Mouse (Mus musculus): ENCODE measurements around the gene Kcnq1. TPM values are rescaled to one million over a fixed set of nuclear protein-coding genes. Genes with fewer than 3 reads are reported as not detected.
A peak's percentile ranks its signal among the peaks of the same experiment; 100 is the strongest.

Gene Kcnq1
- total and polyA plus RNA-seq, 3 experiments, result not detected

GRCm38 (mm10) chr7:143082024-143082423 is 24.1 kb upstream of the Kcnq1 start:
- no peaks in the 10 kb centered on the region for H3K9me3 ChIP-seq (replicated peaks; ENCODE audit: low read length)
- H3K9ac ChIP-seq (ENCODE audit: insufficient read depth, low read depth), result no peak overlapping the region
- no peak overlapping the region for H3K4me3 ChIP-seq (replicated peaks in 1 of 3; ENCODE audit: low read depth in 2 of 3, low read length in 2 of 3, poor library complexity in 1 of 3)
- H3K27me3 ChIP-seq (replicated peaks), result no peaks in the 10 kb centered on the region
- peaks cover 10 to 37% of the 10 kb centered on the region in 2 experiments for H3K4me1 ChIP-seq (ENCODE audit: control insufficient read depth in 1 of 2, insufficient read depth in 2 of 2)
- no peak overlapping the region for H3K27ac ChIP-seq (ENCODE audit: insufficient read depth, low read depth)
- H3K36me3 ChIP-seq (replicated peaks in 1 of 2; ENCODE audit: control insufficient read depth in 1 of 2, insufficient read depth in 1 of 2, low read length in 1 of 2), result peaks cover 0 to 5% of the 10 kb centered on the region in 2 experiments
- dilution Hi-C loops (cut with MboI; ENCODE audit: extremely low pct_ligation_motif_present, extremely low pct_unique_long_range_greater_than_20kb, low sequenced_read_pairs), result no loop called here
- no peaks in the 10 kb centered on the region for H3K79me2 ChIP-seq (replicated peaks; ENCODE audit: control insufficient read depth, extremely low read depth, insufficient read depth, poor library complexity, severe bottlenecking)
- no peak overlapping the region for H3K4me2 ChIP-seq (ENCODE audit: insufficient read depth, low read depth, poor library complexity, severe bottlenecking)
- TF ChIP-seq TCF12 (IDR thresholded peaks at IDR 0.05; ENCODE audit: low read depth, low read length) (no peak), EP300 (IDR thresholded peaks at IDR 0.05; ENCODE audit: low read length) (no peak), GABPA (IDR thresholded peaks at IDR 0.05; ENCODE audit: insufficient replicate concordance, low read depth, low read length) (no peak), E2F4 (IDR thresholded peaks at IDR 0.05; ENCODE audit: insufficient replicate concordance, low read depth, low read length) (no peak), ETS1 (conservative IDR thresholded peaks at IDR 0.05; ENCODE audit: low read depth, low read length) (peak; percentile 32; the same call in 1 of the 2 replicates), BHLHE40 (IDR thresholded peaks at IDR 0.05; ENCODE audit: low read depth, low read length) (no peak), RCOR1 (conservative IDR thresholded peaks at IDR 0.05; ENCODE audit: low read depth, low read length) (no peak), HCFC1 (IDR thresholded peaks at IDR 0.05; ENCODE audit: low read depth, low read length) (no peak), USF2 (conservative IDR thresholded peaks at IDR 0.05; ENCODE audit: low read depth, low read length) (peak; percentile 44), ZNF384 (IDR thresholded peaks at IDR 0.05; ENCODE audit: low read depth, low read length) (no peak), MAZ (IDR thresholded peaks at IDR 0.05; ENCODE audit: low read depth, low read length) (no peak), ELF1 (IDR thresholded peaks at IDR 0.05; ENCODE audit: low read depth, low read length) (peak; percentile 62), ZMIZ1 (IDR thresholded peaks at IDR 0.05; ENCODE audit: low read depth, low read length) (no peak), IRF4 (IDR thresholded peaks at IDR 0.05; ENCODE audit: low read depth, low read length) (no peak), NELFE (IDR thresholded peaks at IDR 0.05; ENCODE audit: low read depth, low read length) (no peak), TBP (conservative IDR thresholded peaks at IDR 0.05; ENCODE audit: low read depth, low read length) (no peak), SMC3 (IDR thresholded peaks at IDR 0.05; ENCODE audit: low read depth, low read length) (peak; percentile 10; the same call in 1 of the 2 replicates), NRF1 (IDR thresholded peaks at IDR 0.05; ENCODE audit: low read depth, low read length) (no peak), MAFK (IDR thresholded peaks at IDR 0.05; ENCODE audit: insufficient replicate concordance, low read length) (no peak), MXI1 (IDR thresholded peaks at IDR 0.05; ENCODE audit: low read depth, low read length) (peak; percentile 68; the same call in 1 of the 2 replicates), POLR2AphosphoS2 (IDR thresholded peaks at IDR 0.05; ENCODE audit: low read depth, low read length) (no peak), PAX5 (IDR thresholded peaks at IDR 0.05; ENCODE audit: low read length) (no peak), MAX (IDR thresholded peaks at IDR 0.05; ENCODE audit: low read length) (peak; percentile 92), ZC3H11A (IDR thresholded peaks at IDR 0.05; ENCODE audit: low read depth, low read length) (no peak), RAD21 (IDR thresholded peaks at IDR 0.05; ENCODE audit: low read depth, low read length) (no peak; the same call in 1 of the 2 replicates), CHD1 (IDR thresholded peaks at IDR 0.05; ENCODE audit: low read depth, low read length) (no peak), SIN3A (IDR thresholded peaks at IDR 0.05; ENCODE audit: low read length) (no peak), MEF2A (IDR thresholded peaks at IDR 0.05; ENCODE audit: borderline replicate concordance, low read depth, low read length) (no peak; the same call in 1 of the 2 replicates), UBTF (IDR thresholded peaks at IDR 0.05; ENCODE audit: low read depth, low read length) (no peak), POLR2A (IDR thresholded peaks at IDR 0.05; ENCODE audit: low read depth, low read length) (no peak), JUN (IDR thresholded peaks at IDR 0.05; ENCODE audit: insufficient read depth, low read depth, low read length) (no peak), KAT2A (IDR thresholded peaks at IDR 0.05; ENCODE audit: insufficient replicate concordance, low read length) (no peak), CTCF (conservative IDR thresholded peaks at IDR 0.05 in 1 of 2, IDR thresholded peaks at IDR 0.05 in 1 of 2; ENCODE audit: low read depth in 2 of 2, low read length in 2 of 2) (peak in 1 of 2 experiments; percentile 44; a peak in 2 of 4 replicates), USF1 (IDR thresholded peaks at IDR 0.05; ENCODE audit: low read depth, low read length) (peak; percentile 69), MYC (IDR thresholded peaks at IDR 0.05; ENCODE audit: low read depth, low read length) (no peak; the same call in 1 of the 2 replicates), ZKSCAN1 (IDR thresholded peaks at IDR 0.05; ENCODE audit: borderline replicate concordance, low read depth, low read length) (no peak), JUND (conservative IDR thresholded peaks at IDR 0.05; ENCODE audit: low read depth, low read length) (no peak), CHD2 (IDR thresholded peaks at IDR 0.05; ENCODE audit: low read length) (no peak)
- in situ Hi-C loops (cut with MboI; ENCODE audit: low pct_ligation_motif_present, low pct_unique_long_range_greater_than_20kb, low sequenced_read_pairs), result no loop called here
- DNase-seq (ENCODE audit: extremely low read depth), result peak; percentile 69
